Mouse (Mus musculus): ENCODE measurements around the gene Cux1. TPM values are rescaled to one million over a fixed set of nuclear protein-coding genes. Genes with fewer than 3 reads are reported as not detected.

The Cux1 gene
- polyA plus RNA-seq, 1 experiment from 2014 or later, result 64.9 TPM

- WGBS, result 86% methylated on average over 6 of the region's 6 CpGs
- H3K36me3 ChIP-seq (replicated peaks; ENCODE audit: control insufficient read depth, insufficient read depth, low read depth, low read length), result no peaks in the 10 kb centered on the region; the same call in none of the 2 replicates
These were observed 280.7 kb downstream of the Cux1 start for GRCm38 (mm10) chr5:136286566-136286965.

GRCm38 (mm10) chr5:136285106-136285505, 282.2 kb downstream of the Cux1 start:
- Histone ChIP-seq H3K4me3 (ENCODE audit: low read depth, low read length) (no peak overlapping the region), H3K27ac (replicated peaks; ENCODE audit: low read depth, low read length) (no peak overlapping the region), H3K36me3 (replicated peaks; ENCODE audit: control insufficient read depth, insufficient read depth, low read depth, low read length) (no peaks in the 10 kb centered on the region; the same call in none of the 2 replicates), H3K9me3 (replicated peaks; ENCODE audit: control insufficient read depth, low read length) (no peaks in the 10 kb centered on the region), H3K4me1 (ENCODE audit: control insufficient read depth, insufficient read depth, low read length) (no peaks in the 10 kb centered on the region), H3K4me2 (ENCODE audit: low read depth, low read length) (no peak overlapping the region), H3K9ac (replicated peaks; ENCODE audit: low read length) (no peak overlapping the region), H3K27me3 (ENCODE audit: control insufficient read depth, insufficient read depth, low read length) (no peaks in the 10 kb centered on the region)
- WGBS, result 89% methylated on average over 7 of the region's 7 CpGs
- ATAC-seq (replicated peaks; ENCODE audit: insufficient number of reproducible peaks, low FRiP score, low TSS enrichment, low read depth), result no peak
- DNase-seq (ENCODE audit: low spot score), result no peak

More at GRCm38 (mm10) chr5:136286566-136286965, 280.7 kb downstream of the Cux1 start:
- H3K9me3 ChIP-seq (replicated peaks; ENCODE audit: control insufficient read depth, low read length), result no peaks in the 10 kb centered on the region
- H3K4me1 ChIP-seq (ENCODE audit: control insufficient read depth, insufficient read depth, low read length), result no peaks in the 10 kb centered on the region
- no peak overlapping the region for H3K4me2 ChIP-seq (ENCODE audit: low read depth, low read length)
- H3K9ac ChIP-seq (replicated peaks; ENCODE audit: low read length), result no peak overlapping the region
- H3K27ac ChIP-seq (replicated peaks; ENCODE audit: low read depth, low read length), result no peak overlapping the region
- no peak for DNase-seq (ENCODE audit: low spot score)
- no peaks in the 10 kb centered on the region for H3K27me3 ChIP-seq (ENCODE audit: control insufficient read depth, insufficient read depth, low read length)
- no peak overlapping the region for H3K4me3 ChIP-seq (ENCODE audit: low read depth, low read length)
- ATAC-seq (replicated peaks; ENCODE audit: insufficient number of reproducible peaks, low FRiP score, low TSS enrichment, low read depth), result no peak

- Histone ChIP-seq H3K4me1 (ENCODE audit: control insufficient read depth, insufficient read depth, low read length) (no peaks in the 10 kb centered on the region), H3K9ac (replicated peaks; ENCODE audit: low read length) (no peak overlapping the region), H3K4me2 (ENCODE audit: low read depth, low read length) (no peak overlapping the region), H3K27ac (replicated peaks; ENCODE audit: low read depth, low read length) (no peak overlapping the region), H3K27me3 (ENCODE audit: control insufficient read depth, insufficient read depth, low read length) (no peaks in the 10 kb centered on the region), H3K4me3 (ENCODE audit: low read depth, low read length) (no peak overlapping the region), H3K9me3 (replicated peaks; ENCODE audit: control insufficient read depth, low read length) (no peaks in the 10 kb centered on the region), H3K36me3 (replicated peaks; ENCODE audit: control insufficient read depth, insufficient read depth, low read depth, low read length) (peaks cover 20% of the 10 kb centered on the region)
- DNase-seq (ENCODE audit: low spot score), result peak; percentile 63
- WGBS, result 61% methylated on average over 6 of the region's 6 CpGs
- ATAC-seq (replicated peaks; ENCODE audit: insufficient number of reproducible peaks, low FRiP score, low TSS enrichment, low read depth), result no peak
These were observed 285.9 kb downstream of the Cux1 start for GRCm38 (mm10) chr5:136281351-136281750.

GRCm38 (mm10) chr5:136274739-136275138, 292.6 kb downstream of the Cux1 start:
- ATAC-seq (replicated peaks; ENCODE audit: insufficient number of reproducible peaks, low FRiP score, low TSS enrichment, low read depth), result no peak

GRCm38 (mm10) chr5:136269937-136270336, 297.4 kb downstream of the Cux1 start:
- Histone ChIP-seq H3K9ac (replicated peaks; ENCODE audit: low read length) (no peak overlapping the region), H3K4me1 (ENCODE audit: control insufficient read depth, insufficient read depth, low read length) (no peaks in the 10 kb centered on the region), H3K27me3 (ENCODE audit: control insufficient read depth, insufficient read depth, low read length) (no peaks in the 10 kb centered on the region), H3K27ac (replicated peaks; ENCODE audit: low read depth, low read length) (no peak overlapping the region), H3K36me3 (replicated peaks; ENCODE audit: control insufficient read depth, insufficient read depth, low read depth, low read length) (peaks cover 5% of the 10 kb centered on the region), H3K9me3 (replicated peaks; ENCODE audit: control insufficient read depth, low read length) (no peaks in the 10 kb centered on the region), H3K4me2 (ENCODE audit: low read depth, low read length) (no peak overlapping the region), H3K4me3 (ENCODE audit: low read depth, low read length) (no peak overlapping the region)
- peak; percentile 15 for DNase-seq (ENCODE audit: low spot score)
- ATAC-seq (replicated peaks; ENCODE audit: insufficient number of reproducible peaks, low FRiP score, low TSS enrichment, low read depth), result no peak
- WGBS, result 79% methylated on average over 4 of the region's 4 CpGs

More at GRCm38 (mm10) chr5:136274739-136275138, 292.6 kb downstream of the Cux1 start:
- no peaks in the 10 kb centered on the region for H3K27me3 ChIP-seq (ENCODE audit: control insufficient read depth, insufficient read depth, low read length)
- no peak for DNase-seq (ENCODE audit: low spot score)
- no peak overlapping the region for H3K9ac ChIP-seq (replicated peaks; ENCODE audit: low read length)
- H3K4me1 ChIP-seq (ENCODE audit: control insufficient read depth, insufficient read depth, low read length), result no peaks in the 10 kb centered on the region
- no peak overlapping the region for H3K4me3 ChIP-seq (ENCODE audit: low read depth, low read length)
- no peak overlapping the region for H3K4me2 ChIP-seq (ENCODE audit: low read depth, low read length)
- 90% methylated on average over 38 of the region's 43 CpGs for WGBS
- no peak overlapping the region for H3K27ac ChIP-seq (replicated peaks; ENCODE audit: low read depth, low read length)
- H3K9me3 ChIP-seq (replicated peaks; ENCODE audit: control insufficient read depth, low read length), result no peaks in the 10 kb centered on the region
- H3K36me3 ChIP-seq (replicated peaks; ENCODE audit: control insufficient read depth, insufficient read depth, low read depth, low read length), result peaks cover 22% of the 10 kb centered on the region

- no peak overlapping the region for H3K4me3 ChIP-seq (ENCODE audit: low read depth, low read length)
- H3K36me3 ChIP-seq (replicated peaks; ENCODE audit: control insufficient read depth, insufficient read depth, low read depth, low read length), result no peaks in the 10 kb centered on the region
- H3K4me1 ChIP-seq (ENCODE audit: control insufficient read depth, insufficient read depth, low read length), result no peaks in the 10 kb centered on the region
- ATAC-seq (replicated peaks; ENCODE audit: insufficient number of reproducible peaks, low FRiP score, low TSS enrichment, low read depth) (no peak), DNase-seq (ENCODE audit: low spot score) (no peak)
- H3K9me3 ChIP-seq (replicated peaks; ENCODE audit: control insufficient read depth, low read length), result no peaks in the 10 kb centered on the region
- WGBS, result 86% methylated on average over 7 of the region's 7 CpGs
- H3K27ac ChIP-seq (replicated peaks; ENCODE audit: low read depth, low read length), result no peak overlapping the region
- no peak overlapping the region for H3K4me2 ChIP-seq (ENCODE audit: low read depth, low read length)
- no peak overlapping the region for H3K9ac ChIP-seq (replicated peaks; ENCODE audit: low read length)
- no peaks in the 10 kb centered on the region for H3K27me3 ChIP-seq (ENCODE audit: control insufficient read depth, insufficient read depth, low read length)
These were observed 301.2 kb downstream of the Cux1 start for GRCm38 (mm10) chr5:136266077-136266476.

- WGBS, result 85% methylated on average over 4 of the region's 4 CpGs
- Histone ChIP-seq H3K9ac (replicated peaks; ENCODE audit: low read length) (no peak overlapping the region), H3K9me3 (replicated peaks; ENCODE audit: control insufficient read depth, low read length) (no peaks in the 10 kb centered on the region), H3K36me3 (replicated peaks; ENCODE audit: control insufficient read depth, insufficient read depth, low read depth, low read length) (no peaks in the 10 kb centered on the region), H3K27ac (replicated peaks; ENCODE audit: low read depth, low read length) (no peak overlapping the region), H3K4me1 (ENCODE audit: control insufficient read depth, insufficient read depth, low read length) (no peaks in the 10 kb centered on the region), H3K27me3 (ENCODE audit: control insufficient read depth, insufficient read depth, low read length) (no peaks in the 10 kb centered on the region), H3K4me2 (ENCODE audit: low read depth, low read length) (no peak overlapping the region), H3K4me3 (ENCODE audit: low read depth, low read length) (no peak overlapping the region)
- ATAC-seq (replicated peaks; ENCODE audit: insufficient number of reproducible peaks, low FRiP score, low TSS enrichment, low read depth) (no peak), DNase-seq (ENCODE audit: low spot score) (no peak)
These were observed 303.9 kb downstream of the Cux1 start for GRCm38 (mm10) chr5:136263342-136263741.

GRCm38 (mm10) chr5:136258919-136259318, 308.4 kb downstream of the Cux1 start:
- no peaks in the 10 kb centered on the region for H3K4me1 ChIP-seq (ENCODE audit: control insufficient read depth, insufficient read depth, low read length)
- H3K9ac ChIP-seq (replicated peaks; ENCODE audit: low read length), result no peak overlapping the region
- no peak overlapping the region for H3K4me3 ChIP-seq (ENCODE audit: low read depth, low read length)
- no peaks in the 10 kb centered on the region for H3K27me3 ChIP-seq (ENCODE audit: control insufficient read depth, insufficient read depth, low read length)
- WGBS, result 30% methylated on average over 6 of the region's 6 CpGs
- DNase-seq (ENCODE audit: low spot score), result peak; percentile 83
- no peak overlapping the region for H3K27ac ChIP-seq (replicated peaks; ENCODE audit: low read depth, low read length)
- ATAC-seq (replicated peaks; ENCODE audit: insufficient number of reproducible peaks, low FRiP score, low TSS enrichment, low read depth), result no peak
- H3K4me2 ChIP-seq (ENCODE audit: low read depth, low read length), result no peak overlapping the region
- no peaks in the 10 kb centered on the region for H3K36me3 ChIP-seq (replicated peaks; ENCODE audit: control insufficient read depth, insufficient read depth, low read depth, low read length)
- H3K9me3 ChIP-seq (replicated peaks; ENCODE audit: control insufficient read depth, low read length), result no peaks in the 10 kb centered on the region

Data from embryonic facial prominence, embryonic 11.5 days (tissue).